Mouse (Mus musculus): ENCODE data around the gene Sept9. TPM values are rescaled to one million over a fixed set of nuclear protein-coding genes. Genes with fewer than 3 reads are reported as not detected.

Gene Sept9
- polyA plus RNA-seq, 1 experiment from 2014 or later: 34.5 TPM

GRCm38 (mm10) chr11:117330076-117330950, 130.9 kb downstream of the Sept9 start:
- TF ChIP-seq CTCF (IDR thresholded peaks at IDR 0.05; ENCODE audit: low read depth): no peak
- no peak for TF ChIP-seq EP300 (IDR thresholded peaks at IDR 0.05; ENCODE audit: low read depth)
- 47% methylated on average over 12 of the region's 12 CpGs for WGBS (ENCODE audit: insufficient replicate concordance)
- ATAC-seq (no peak), DNase-seq (no peak)
- Histone ChIP-seq H3K36me3 (replicated peaks; ENCODE audit: insufficient read depth, low read length) (no peaks in the 10 kb centered on the region), H3K4me2 (ENCODE audit: low read depth, low read length) (peak overlapping the region; percentile 83; the same call in 1 of the 2 replicates), H3K4me3 (ENCODE audit: low read depth, low read length) (no peak overlapping the region), H3K27me3 (ENCODE audit: insufficient read depth, low read length) (no peaks in the 10 kb centered on the region), H3K9ac (replicated peaks) (no peak overlapping the region), H3K9me3 (ENCODE audit: low read length) (no peaks in the 10 kb centered on the region), H3K27ac (ENCODE audit: low read depth) (peak overlapping the region; percentile 93; the same call in 1 of the 2 replicates), H3K4me1 (ENCODE audit: insufficient read depth) (peaks cover 77% of the 10 kb centered on the region)

GRCm38 (mm10) chr11:117330951-117331254, 131.4 kb downstream of the Sept9 start:
- peaks cover 78% of the 10 kb centered on the region for H3K4me1 ChIP-seq (ENCODE audit: insufficient read depth)
- peak; percentile 28 for DNase-seq
- TF ChIP-seq CTCF (IDR thresholded peaks at IDR 0.05; ENCODE audit: low read depth): no peak
- no peak for TF ChIP-seq EP300 (IDR thresholded peaks at IDR 0.05; ENCODE audit: low read depth)
- no peak overlapping the region for H3K4me3 ChIP-seq (ENCODE audit: low read depth, low read length)
- H3K27ac ChIP-seq (ENCODE audit: low read depth): peak overlapping the region; percentile 93; the same call in 1 of the 2 replicates
- peak overlapping the region; percentile 83 for H3K4me2 ChIP-seq (ENCODE audit: low read depth, low read length)
- H3K9ac ChIP-seq (replicated peaks): no peak overlapping the region
- H3K9me3 ChIP-seq (ENCODE audit: low read length): no peaks in the 10 kb centered on the region
- 24% methylated on average over 7 of the region's 7 CpGs for WGBS (ENCODE audit: insufficient replicate concordance)
- no peaks in the 10 kb centered on the region for H3K36me3 ChIP-seq (replicated peaks; ENCODE audit: insufficient read depth, low read length)
- no peak for ATAC-seq
- H3K27me3 ChIP-seq (ENCODE audit: insufficient read depth, low read length): no peaks in the 10 kb centered on the region

- H3K4me3 ChIP-seq (ENCODE audit: low read depth, low read length): peak overlapping the region; percentile 56
- H3K4me2 ChIP-seq (ENCODE audit: low read depth, low read length): peak overlapping the region; percentile 83
- peaks cover 78% of the 10 kb centered on the region for H3K4me1 ChIP-seq (ENCODE audit: insufficient read depth)
- H3K36me3 ChIP-seq (replicated peaks; ENCODE audit: insufficient read depth, low read length): no peaks in the 10 kb centered on the region
- H3K27ac ChIP-seq (ENCODE audit: low read depth): peak overlapping the region; percentile 93
- DNase-seq (no peak), ATAC-seq (no peak)
- TF ChIP-seq EP300 (IDR thresholded peaks at IDR 0.05; ENCODE audit: low read depth) (no peak), CTCF (IDR thresholded peaks at IDR 0.05; ENCODE audit: low read depth) (no peak)
- no peaks in the 10 kb centered on the region for H3K27me3 ChIP-seq (ENCODE audit: insufficient read depth, low read length)
- H3K9ac ChIP-seq (replicated peaks): peak overlapping the region; percentile 64
- H3K9me3 ChIP-seq (ENCODE audit: low read length): no peaks in the 10 kb centered on the region
- 6% methylated on average over 17 of the region's 17 CpGs for WGBS (ENCODE audit: insufficient replicate concordance)
These were observed 132.1 kb downstream of the Sept9 start for GRCm38 (mm10) chr11:117331361-117332241.

- Histone ChIP-seq H3K4me2 (ENCODE audit: low read depth, low read length) (peak overlapping the region; percentile 83), H3K9ac (replicated peaks) (peak overlapping the region; percentile 64), H3K36me3 (replicated peaks; ENCODE audit: insufficient read depth, low read length) (no peaks in the 10 kb centered on the region), H3K27ac (ENCODE audit: low read depth) (peak overlapping the region; percentile 93), H3K9me3 (ENCODE audit: low read length) (no peaks in the 10 kb centered on the region), H3K4me3 (ENCODE audit: low read depth, low read length) (peak overlapping the region; percentile 56), H3K4me1 (ENCODE audit: insufficient read depth) (peaks cover 78% of the 10 kb centered on the region), H3K27me3 (ENCODE audit: insufficient read depth, low read length) (no peaks in the 10 kb centered on the region)
- ATAC-seq (peak; percentile 18; the same call in 1 of the 2 replicates), DNase-seq (peak; percentile 78)
- WGBS (ENCODE audit: insufficient replicate concordance): 2% methylated on average over 37 of the region's 37 CpGs
- TF ChIP-seq EP300 (IDR thresholded peaks at IDR 0.05; ENCODE audit: low read depth) (no peak), CTCF (IDR thresholded peaks at IDR 0.05; ENCODE audit: low read depth) (no peak; the same call in 1 of the 2 replicates)
These were observed 133.0 kb downstream of the Sept9 start for GRCm38 (mm10) chr11:117332242-117333149.

GRCm38 (mm10) chr11:117333150-117333715, 133.8 kb downstream of the Sept9 start:
- no peak for ATAC-seq
- TF ChIP-seq EP300 (IDR thresholded peaks at IDR 0.05; ENCODE audit: low read depth): no peak
- no peak for TF ChIP-seq CTCF (IDR thresholded peaks at IDR 0.05; ENCODE audit: low read depth)
- Histone ChIP-seq H3K27ac (ENCODE audit: low read depth) (peak overlapping the region; percentile 93), H3K9ac (replicated peaks) (peak overlapping the region; percentile 64), H3K4me2 (ENCODE audit: low read depth, low read length) (peak overlapping the region; percentile 83), H3K36me3 (replicated peaks; ENCODE audit: insufficient read depth, low read length) (no peaks in the 10 kb centered on the region), H3K4me1 (ENCODE audit: insufficient read depth) (peaks cover 81% of the 10 kb centered on the region), H3K9me3 (ENCODE audit: low read length) (no peaks in the 10 kb centered on the region), H3K4me3 (ENCODE audit: low read depth, low read length) (peak overlapping the region; percentile 56), H3K27me3 (ENCODE audit: insufficient read depth, low read length) (no peaks in the 10 kb centered on the region)
- WGBS (ENCODE audit: insufficient replicate concordance): 9% methylated on average over 13 of the region's 13 CpGs
- no peak for DNase-seq
